Mouse (Mus musculus) liver, embryonic 14.5 days (tissue): ENCODE measurements around the gene Ncl.

Experiments
- CTCF ChIP-seq: IDR thresholded peaks from 2 replicates; pipeline ENCODE4 v1.5.1; 2016; ENCODE audit warnings: antibody characterized with exemption, low read depth, control low read depth
- EP300 ChIP-seq: IDR thresholded peaks from 2 replicates; pipeline ENCODE4 v1.6.1; 2016; ENCODE audit warnings: antibody characterized with exemption, low read depth

DNA sequence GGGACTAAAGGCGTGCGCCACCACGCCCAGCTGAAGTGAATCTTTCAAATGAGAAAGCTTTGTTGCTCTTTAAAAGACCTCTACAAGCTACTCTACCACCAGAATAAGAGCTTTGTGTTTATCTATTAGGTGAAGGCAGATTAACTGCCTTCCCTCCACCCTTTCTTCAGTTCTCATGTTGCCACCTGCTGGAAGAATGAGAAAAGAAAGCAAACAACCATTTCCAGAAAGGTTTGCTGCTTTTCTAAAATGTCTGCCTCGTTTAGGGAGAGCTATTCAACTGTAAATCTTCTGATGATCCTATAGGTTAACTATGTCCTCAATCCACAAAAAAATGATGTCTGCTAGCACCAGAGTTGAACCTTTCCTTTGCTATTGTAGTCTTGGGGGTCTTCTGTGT lies 10.4 kb downstream of the Ncl start:
- TF ChIP-seq CTCF (no peak), EP300 (no peak)
